Mouse (Mus musculus) heart, adult 2 months (tissue): ENCODE results near the gene Ibtk. TPM values are rescaled to one million over a fixed set of nuclear protein-coding genes. Genes with fewer than 3 reads are reported as not detected.

ENCODE experiments used
- DNase-seq, 2 experiments: peaks; one replicate each; pipeline ENCODE4 v3.0.0; 2021
- H3K27ac ChIP-seq: fragments of 200-600 bp; 2 replicates; pipeline ENCODE4 v1.8.1; 2022
- H3K27me3 ChIP-seq: fragments of 200-500 bp; 2 replicates; pipeline ENCODE4 v1.6.1; 2012; ENCODE audit warnings: mild to moderate bottlenecking, low read length, inconsistent platforms, mixed read lengths; ENCODE audit not compliant: control insufficient read depth, insufficient read depth
- H3K36me3 ChIP-seq: fragments of 200-500 bp; 2 replicates; pipeline ENCODE4 v1.6.1; 2012; ENCODE audit warnings: low read length, inconsistent platforms; ENCODE audit not compliant: control insufficient read depth, insufficient read depth
- H3K4me1 ChIP-seq: fragments of 200-500 bp; 2 replicates; pipeline ENCODE4 v1.6.1; 2011; ENCODE audit warnings: low read length; ENCODE audit not compliant: control insufficient read depth, insufficient read depth
- H3K4me3 ChIP-seq: fragments of 200-600 bp; 2 replicates; pipeline ENCODE4 v1.8.1; 2022
- H3K79me2 ChIP-seq: fragments of 200-500 bp; replicated peaks from 2 replicates; pipeline ENCODE4 v1.6.1; 2012; ENCODE audit warnings: mild to moderate bottlenecking, inconsistent platforms, low read length, moderate library complexity, mixed read lengths; ENCODE audit not compliant: control insufficient read depth, insufficient read depth
- H3K9ac ChIP-seq: fragments of 200-500 bp; 2 replicates; pipeline ENCODE4 v1.6.1; 2012; ENCODE audit warnings: low read depth, mild to moderate bottlenecking, control low read depth, inconsistent platforms, low read length, mixed read lengths
- CTCF ChIP-seq: fragments of 200-600 bp; IDR thresholded peaks from 2 replicates; pipeline ENCODE4 v1.8.1; 2022; ENCODE audit warnings: antibody characterized with exemption, mild to moderate bottlenecking, moderate library complexity
- EP300 ChIP-seq: fragments of 200-500 bp; IDR thresholded peaks from 2 replicates; pipeline ENCODE4 v1.6.1; 2011; ENCODE audit warnings: low read depth, low read length, control low read depth; ENCODE audit not compliant: insufficient read depth
- POLR2A ChIP-seq: fragments of 200-500 bp; IDR thresholded peaks from 2 replicates; pipeline ENCODE4 v1.6.1; 2011; ENCODE audit warnings: mild to moderate bottlenecking, low read depth, low read length, control low read depth; ENCODE audit not compliant: insufficient read depth
- WGBS: fragments of 180-500 bp; shearing (Covaris S2); methylation state at CpG from one replicate; pipeline ENCODE4 v1.1.7; 2018; 5-methylcytosine and 5-hydroxymethylcytosine counted together
- intact Hi-C: fragments of 180-260 bp; cut with DNase I; formaldehyde crosslinking; loops from one replicate; pipeline ENCODE4 v1.15.1; 2025
- polyA plus RNA-seq: library from polyadenylated mRNA; depleted of rRNA; stranded (reverse); fragments of >200 nt; gene quantifications from 2 replicates; pipeline ENCODE4 v1.2.3, GENCODE M21; 2012; rRNA removed
- total RNA-seq, 2 experiments: library from RNA; stranded (reverse); gene quantifications; 2 replicates each; pipeline ENCODE4 v1.2.3; 2021

Ibtk gene
- total and polyA plus RNA-seq, 3 experiments, result 6.0 to 35.5 (median 31.7) TPM

- H3K36me3 ChIP-seq, result no peaks in the 10 kb centered on the region
Observed at GRCm38 (mm10) chr9:85664316-85664715, 84.8 kb downstream of the Ibtk start.

GRCm38 (mm10) chr9:85663810-85664209 lies 85.3 kb downstream of the Ibtk start:
- H3K27me3 ChIP-seq, result no peaks in the 10 kb centered on the region
- no peak overlapping the region for H3K27ac ChIP-seq
- no peaks in the 10 kb centered on the region for H3K36me3 ChIP-seq
- TF ChIP-seq EP300 (no peak), CTCF (no peak), POLR2A (no peak)
- H3K9ac ChIP-seq, result no peak overlapping the region
- WGBS, result 55% methylated on average over 1 of the region's 1 CpGs
- intact Hi-C loops, result no loop called here
- no peak overlapping the region for H3K4me3 ChIP-seq
- DNase-seq, result no peak
- H3K79me2 ChIP-seq, result no peaks in the 10 kb centered on the region
- peaks cover 4% of the 10 kb centered on the region; the same call in 1 of the 2 replicates for H3K4me1 ChIP-seq

More at GRCm38 (mm10) chr9:85664316-85664715, 84.8 kb downstream of the Ibtk start:
- no peaks in the 10 kb centered on the region for H3K79me2 ChIP-seq
- no peak overlapping the region for H3K9ac ChIP-seq
- TF ChIP-seq CTCF (no peak), POLR2A (no peak), EP300 (no peak)
- DNase-seq, result no peak
- WGBS, result 49% methylated on average over 1 of the region's 1 CpGs
- intact Hi-C loops, result no loop called here
- no peak overlapping the region for H3K4me3 ChIP-seq
- no peaks in the 10 kb centered on the region for H3K27me3 ChIP-seq
- peaks cover 4% of the 10 kb centered on the region; the same call in 1 of the 2 replicates for H3K4me1 ChIP-seq
- H3K27ac ChIP-seq, result no peak overlapping the region

GRCm38 (mm10) chr9:85663091-85663490 lies 86.0 kb downstream of the Ibtk start:
- peaks cover 4% of the 10 kb centered on the region; the same call in 1 of the 2 replicates for H3K4me1 ChIP-seq
- no peak overlapping the region for H3K9ac ChIP-seq
- no peak overlapping the region for H3K4me3 ChIP-seq
- TF ChIP-seq CTCF (no peak), EP300 (0 out of 2 replicates have a peak, but pooled peaks have one; percentile 18)
- DNase-seq, result peak in 1 of 2 experiments; percentile 42
- H3K79me2 ChIP-seq, result no peaks in the 10 kb centered on the region
- intact Hi-C loops, result no loop called here
- no peaks in the 10 kb centered on the region for H3K36me3 ChIP-seq
- H3K27ac ChIP-seq, result peak overlapping the region; percentile 13; the same call in 1 of the 2 replicates
- H3K27me3 ChIP-seq, result no peaks in the 10 kb centered on the region
- 14% methylated on average over 8 of the region's 8 CpGs for WGBS

GRCm38 (mm10) chr9:85653401-85653800 lies 95.7 kb downstream of the Ibtk start:
- peaks cover 6% of the 10 kb centered on the region; the same call in 1 of the 2 replicates for H3K36me3 ChIP-seq
- intact Hi-C loops, result loop anchor here (10.0 kb wide), 1 partner anchor 239 kb away; no protein-coding TSS in a partner anchor
- no peak overlapping the region for H3K4me3 ChIP-seq
- H3K9ac ChIP-seq, result no peak overlapping the region
- 20% methylated on average over 4 of the region's 4 CpGs for WGBS
- H3K4me1 ChIP-seq, result peaks cover 4% of the 10 kb centered on the region
- TF ChIP-seq POLR2A (no peak), CTCF (no peak), EP300 (no peak)
- H3K79me2 ChIP-seq, result no peaks in the 10 kb centered on the region
- no peaks in the 10 kb centered on the region for H3K27me3 ChIP-seq
- peak; percentile 16 to 24 for DNase-seq
- H3K27ac ChIP-seq, result peak overlapping the region; percentile 63

DNA sequence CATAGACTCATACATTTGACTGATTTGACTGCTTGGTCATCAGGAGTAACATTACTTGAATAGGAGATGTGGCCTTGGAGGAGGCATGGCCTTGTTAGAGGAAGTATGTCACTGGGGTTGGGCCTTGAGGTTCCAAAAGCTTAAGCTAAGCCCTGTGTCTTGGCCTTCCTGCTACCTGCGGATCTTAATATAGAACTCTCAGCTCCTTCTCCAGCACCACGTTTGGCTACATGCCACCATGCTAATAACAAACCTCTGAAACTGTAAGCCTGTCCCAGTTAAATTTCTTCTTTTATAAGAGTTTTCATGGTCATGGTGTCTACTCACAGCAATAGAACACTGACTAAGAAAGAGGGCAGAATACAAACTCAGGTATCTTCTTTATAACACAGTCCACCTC lies 110.9 kb downstream of the Ibtk start:
- no peaks in the 10 kb centered on the region for H3K36me3 ChIP-seq
- WGBS, result 49% methylated on average over 2 of the region's 2 CpGs
- H3K27ac ChIP-seq, result no peak overlapping the region
- no peaks in the 10 kb centered on the region for H3K79me2 ChIP-seq
- TF ChIP-seq CTCF, result no peak
- TF ChIP-seq POLR2A, result no peak
- TF ChIP-seq EP300, result no peak
- no peaks in the 10 kb centered on the region for H3K27me3 ChIP-seq
- DNase-seq, result no peak
- no peak overlapping the region for H3K9ac ChIP-seq
- no peak overlapping the region for H3K4me3 ChIP-seq
- H3K4me1 ChIP-seq, result no peaks in the 10 kb centered on the region; the same call in 1 of the 2 replicates
- intact Hi-C loops, result no loop called here

Other genes with a start within 250 kb of the Ibtk start
- gene Tpbg, start 93.0 kb upstream of the Ibtk start, total RNA-seq, result 1 to 10 TPM; 1.6 to 1.8 TPM
- 0.59 and 0.98 TPM in 2 replicates for gene Tpbg, start 93.0 kb upstream of the Ibtk start, polyA plus RNA-seq